Mouse (Mus musculus) ES-E14 (cell line): ENCODE data around the gene Plxna2.

Experiments used
- ZC3H11A ChIP-seq: IDR thresholded peaks from 2 replicates; pipeline ENCODE4 v1.6.1; 2012; ENCODE audit warnings: low read depth, mild to moderate bottlenecking, inconsistent platforms, low read length, borderline replicate concordance
- ZNF384 ChIP-seq: IDR thresholded peaks from 2 replicates; pipeline ENCODE4 v1.6.1; 2012; ENCODE audit warnings: low read depth, low read length, inconsistent platforms

DNA sequence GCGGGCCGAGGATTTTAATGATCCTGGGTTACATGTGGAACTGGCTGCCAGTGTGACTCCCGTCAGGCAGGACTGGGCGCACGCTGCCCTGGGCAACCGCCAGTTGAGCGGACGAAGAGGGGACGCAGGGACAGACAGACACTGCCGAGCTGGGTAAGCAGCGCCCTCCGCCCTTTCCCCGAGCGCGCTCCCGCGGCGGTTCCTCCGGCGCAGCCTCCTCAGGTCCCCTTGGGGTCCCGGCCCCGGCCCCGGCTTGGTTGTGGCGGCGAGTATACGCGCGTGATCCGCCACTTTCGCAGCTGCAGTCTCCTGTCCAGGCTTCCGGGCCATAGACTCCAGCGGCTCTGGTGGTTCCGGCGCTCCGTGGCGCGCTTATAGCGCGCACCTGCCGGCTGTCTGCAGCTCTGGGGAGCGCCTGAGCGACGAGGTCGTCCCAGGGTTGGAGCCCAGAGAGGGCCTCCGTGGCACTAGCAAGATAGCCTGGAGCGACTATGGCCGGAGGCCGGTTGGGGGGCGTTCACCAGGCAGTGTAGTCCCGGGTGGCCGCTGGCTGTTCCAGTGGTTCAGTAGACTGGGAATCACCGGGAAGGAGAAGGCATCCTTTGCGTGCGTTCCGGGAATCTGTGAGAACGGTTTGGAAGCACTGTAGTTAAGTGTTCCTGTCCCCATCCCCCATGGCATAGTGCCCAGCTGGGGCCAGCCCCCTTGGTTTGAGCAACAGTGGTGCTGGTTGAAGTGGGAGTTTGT lies 2.4 kb downstream of the Plxna2 start:
- TF ChIP-seq ZNF384: no peak
- no peak for TF ChIP-seq ZC3H11A
